Mouse (Mus musculus): ENCODE measurements at regions not wholly inside any gene's neighbourhood (a gene's known extent, or its start where the extent isn't known, plus 50 kb on each side); places are given as distances from the start of the nearest gene placed in this dataset.

DNA sequence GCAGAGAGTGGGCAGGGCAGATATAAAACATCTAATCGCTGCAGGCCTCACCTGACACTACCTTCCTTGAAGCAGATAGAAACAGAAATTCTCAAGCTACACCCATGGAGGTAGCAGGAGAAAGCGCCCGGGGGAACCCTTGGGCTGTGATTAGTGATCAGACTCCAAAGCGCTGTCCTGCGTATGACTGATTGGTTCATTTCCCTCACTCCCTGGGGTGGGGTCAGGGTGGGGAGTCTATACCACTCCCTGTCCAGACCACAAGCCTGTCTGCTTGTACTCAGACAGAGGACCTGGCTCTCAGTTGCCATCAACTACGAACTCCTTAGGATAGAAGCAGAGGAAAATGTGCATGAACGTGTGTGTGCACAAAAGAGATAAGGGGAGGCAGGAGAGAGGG is 77.7 kb downstream of the Gm826 start:
- Histone ChIP-seq H3K4me3 (replicated peaks; ENCODE audit: extremely low read depth, low read depth, low read length) (no peak overlapping the region), H3K4me1 (ENCODE audit: control insufficient read depth, insufficient read depth, low read length) (no peaks in the 10 kb centered on the region)
- DNase-seq: no peak
- 67% methylated on average over 7 of the region's 7 CpGs for WGBS
- TF ChIP-seq CTCF (IDR thresholded peaks at IDR 0.05; ENCODE audit: insufficient read depth, low read length) (no peak), POLR2A (IDR thresholded peaks at IDR 0.05; ENCODE audit: borderline replicate concordance, extremely low read depth, low read depth, low read length) (no peak)

DNA sequence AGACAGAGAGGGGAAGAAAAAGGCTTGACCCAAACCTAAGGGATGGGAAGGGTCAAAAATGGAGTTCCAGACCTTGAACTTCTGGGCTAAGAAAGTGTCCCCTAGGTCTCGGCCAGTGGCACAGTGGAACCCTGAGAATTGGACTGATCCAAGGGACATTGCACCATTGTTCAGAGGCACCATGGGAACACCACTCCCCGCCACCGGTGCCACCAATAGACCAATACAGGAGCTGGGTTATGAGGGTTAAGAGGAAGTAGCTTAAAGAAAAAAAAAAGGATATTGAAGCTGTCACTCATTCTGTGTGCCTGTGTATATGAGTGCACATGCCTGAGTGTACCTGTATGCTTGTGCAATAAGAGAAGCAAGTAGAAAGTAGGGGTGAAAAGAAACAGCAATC is 83.7 kb downstream of the Gm826 start:
- H3K4me1 ChIP-seq (ENCODE audit: control insufficient read depth, insufficient read depth, low read length): no peaks in the 10 kb centered on the region
- no peak for DNase-seq
- TF ChIP-seq POLR2A (IDR thresholded peaks at IDR 0.05; ENCODE audit: borderline replicate concordance, extremely low read depth, low read depth, low read length) (no peak), CTCF (IDR thresholded peaks at IDR 0.05; ENCODE audit: insufficient read depth, low read length) (no peak)
- H3K4me3 ChIP-seq (replicated peaks; ENCODE audit: extremely low read depth, low read depth, low read length): no peak overlapping the region
- 92% methylated on average over 3 of the region's 3 CpGs for WGBS

DNA sequence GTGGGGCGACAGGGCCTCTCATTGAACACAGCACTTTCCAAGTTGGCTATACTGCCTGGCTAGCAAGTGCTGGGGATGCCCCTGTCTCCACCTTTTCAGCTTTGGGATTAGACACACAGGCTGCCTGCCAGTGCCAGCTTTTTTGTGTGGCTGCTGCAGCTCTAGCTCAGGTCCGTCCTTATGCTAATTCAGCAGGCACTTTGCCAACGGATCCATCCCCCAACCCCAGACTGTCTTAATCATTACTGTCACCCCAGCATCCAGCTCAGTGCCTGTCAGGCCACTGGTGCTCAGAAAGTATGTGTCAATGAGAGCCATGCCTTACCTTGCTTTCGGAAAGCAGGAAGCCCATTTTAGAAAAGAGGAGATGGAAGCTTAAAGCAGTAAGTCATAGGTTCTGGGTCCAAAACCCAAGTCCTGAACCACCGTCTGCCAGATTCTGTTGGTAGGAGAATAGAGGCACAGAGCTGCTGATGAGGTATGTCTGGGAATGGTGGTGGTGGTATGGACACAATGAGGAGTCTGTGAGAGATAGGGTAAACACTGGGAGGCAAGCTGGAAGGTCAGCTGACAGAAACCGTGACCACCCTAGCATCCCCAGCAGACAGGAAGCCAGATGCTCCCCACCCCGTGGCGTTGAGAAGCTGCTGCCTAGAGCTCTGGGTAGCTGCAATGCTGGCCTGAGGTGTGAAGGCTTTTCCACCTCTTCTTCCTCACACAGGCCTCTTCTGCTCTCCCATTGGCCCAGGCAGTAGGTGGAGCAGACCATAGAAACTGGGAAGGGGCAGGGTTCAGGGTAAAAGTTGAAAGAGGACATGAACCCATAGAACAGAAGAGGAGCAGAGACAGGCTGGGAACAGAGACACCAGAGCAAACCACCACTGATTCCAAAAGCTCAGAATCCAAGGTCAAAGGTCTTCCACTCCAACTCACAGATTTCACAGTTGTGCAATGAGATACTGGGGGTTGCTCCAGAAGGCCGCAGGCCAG is 84.6 kb downstream of the Gm826 start:
- 57% methylated on average over 9 of the region's 9 CpGs for WGBS
- TF ChIP-seq POLR2A (IDR thresholded peaks at IDR 0.05; ENCODE audit: borderline replicate concordance, extremely low read depth, low read depth, low read length): no peak
- TF ChIP-seq CTCF (IDR thresholded peaks at IDR 0.05; ENCODE audit: insufficient read depth, low read length): no peak
- Histone ChIP-seq H3K4me1 (ENCODE audit: control insufficient read depth, insufficient read depth, low read length) (no peaks in the 10 kb centered on the region), H3K4me3 (replicated peaks; ENCODE audit: extremely low read depth, low read depth, low read length) (no peak overlapping the region)
- no peak for DNase-seq

DNA sequence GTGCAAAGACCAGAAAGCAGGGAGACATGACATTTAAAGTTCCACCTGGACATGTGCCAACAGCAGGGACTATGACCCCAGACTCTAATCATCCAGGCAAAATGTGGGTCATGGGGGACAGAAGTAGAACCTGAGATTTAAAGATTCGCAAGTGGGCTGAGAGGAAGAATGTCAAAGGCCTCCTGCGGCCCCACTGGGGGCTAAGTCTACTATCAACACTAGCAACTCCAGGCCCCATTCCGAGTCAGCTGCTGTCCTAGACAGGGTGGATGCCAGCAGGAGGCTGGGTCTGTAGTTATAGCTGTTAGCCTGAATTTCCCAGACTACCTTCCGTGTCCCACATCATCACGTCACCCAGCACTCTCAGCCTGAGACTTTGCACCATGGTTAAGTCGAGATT is 86.7 kb downstream of the Gm826 start:
- no peak for TF ChIP-seq POLR2A (IDR thresholded peaks at IDR 0.05; ENCODE audit: borderline replicate concordance, extremely low read depth, low read depth, low read length)
- TF ChIP-seq CTCF (IDR thresholded peaks at IDR 0.05; ENCODE audit: insufficient read depth, low read length): no peak
- no peak for DNase-seq
- 88% methylated on average over 6 of the region's 6 CpGs for WGBS
- Histone ChIP-seq H3K4me3 (replicated peaks; ENCODE audit: extremely low read depth, low read depth, low read length) (no peak overlapping the region), H3K4me1 (ENCODE audit: control insufficient read depth, insufficient read depth, low read length) (no peaks in the 10 kb centered on the region)

DNA sequence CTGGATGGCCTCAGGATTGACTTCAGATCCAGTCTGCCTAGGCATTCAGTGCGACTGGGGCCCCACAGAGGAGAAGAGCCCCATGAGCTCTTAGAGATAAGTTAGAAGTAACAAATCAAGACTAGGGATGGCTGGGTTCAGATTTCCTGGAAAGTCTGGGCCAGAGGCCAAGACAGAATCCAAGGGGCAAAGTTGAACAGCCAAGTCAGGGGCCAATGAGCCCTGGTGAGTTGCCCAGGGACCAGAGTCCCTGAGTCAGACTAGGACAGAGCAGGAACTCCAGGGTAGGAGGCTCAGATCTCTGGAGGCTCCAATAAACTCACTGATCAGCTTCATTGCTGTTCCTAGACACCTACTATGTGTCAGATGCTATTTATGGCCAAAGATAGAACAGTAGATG is 87.6 kb downstream of the Gm826 start:
- WGBS: 39% methylated on average over 1 of the region's 1 CpGs
- TF ChIP-seq POLR2A (IDR thresholded peaks at IDR 0.05; ENCODE audit: borderline replicate concordance, extremely low read depth, low read depth, low read length) (no peak), CTCF (IDR thresholded peaks at IDR 0.05; ENCODE audit: insufficient read depth, low read length) (no peak)
- H3K4me1 ChIP-seq (ENCODE audit: control insufficient read depth, insufficient read depth, low read length): no peaks in the 10 kb centered on the region
- H3K4me3 ChIP-seq (replicated peaks; ENCODE audit: extremely low read depth, low read depth, low read length): no peak overlapping the region
- DNase-seq: no peak

DNA sequence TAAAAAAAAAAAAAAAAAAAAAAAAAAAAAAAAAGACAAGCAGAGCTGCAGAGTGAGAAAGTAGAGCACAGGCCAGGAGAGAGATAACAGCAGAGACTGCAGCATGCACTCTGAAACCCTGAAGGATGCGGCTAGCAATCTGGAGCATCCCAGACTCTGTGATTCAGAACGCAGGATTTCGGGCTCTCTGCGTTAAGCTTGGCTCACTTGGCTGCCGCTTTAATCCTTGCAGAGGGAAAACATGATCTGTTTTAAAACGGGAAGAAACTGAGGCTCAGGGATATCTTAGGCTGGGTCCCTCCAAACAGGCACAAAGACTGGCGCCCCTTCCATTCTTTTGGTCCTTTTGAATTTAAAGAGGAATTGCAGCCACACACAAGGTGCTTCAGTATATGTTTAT is 89.1 kb downstream of the Gm826 start:
- 43% methylated on average over 7 of the region's 7 CpGs for WGBS
- TF ChIP-seq CTCF (IDR thresholded peaks at IDR 0.05; ENCODE audit: insufficient read depth, low read length) (no peak), POLR2A (IDR thresholded peaks at IDR 0.05; ENCODE audit: borderline replicate concordance, extremely low read depth, low read depth, low read length) (no peak)
- H3K4me3 ChIP-seq (replicated peaks; ENCODE audit: extremely low read depth, low read depth, low read length): no peak overlapping the region
- H3K4me1 ChIP-seq (ENCODE audit: control insufficient read depth, insufficient read depth, low read length): no peaks in the 10 kb centered on the region
- DNase-seq: no peak

DNA sequence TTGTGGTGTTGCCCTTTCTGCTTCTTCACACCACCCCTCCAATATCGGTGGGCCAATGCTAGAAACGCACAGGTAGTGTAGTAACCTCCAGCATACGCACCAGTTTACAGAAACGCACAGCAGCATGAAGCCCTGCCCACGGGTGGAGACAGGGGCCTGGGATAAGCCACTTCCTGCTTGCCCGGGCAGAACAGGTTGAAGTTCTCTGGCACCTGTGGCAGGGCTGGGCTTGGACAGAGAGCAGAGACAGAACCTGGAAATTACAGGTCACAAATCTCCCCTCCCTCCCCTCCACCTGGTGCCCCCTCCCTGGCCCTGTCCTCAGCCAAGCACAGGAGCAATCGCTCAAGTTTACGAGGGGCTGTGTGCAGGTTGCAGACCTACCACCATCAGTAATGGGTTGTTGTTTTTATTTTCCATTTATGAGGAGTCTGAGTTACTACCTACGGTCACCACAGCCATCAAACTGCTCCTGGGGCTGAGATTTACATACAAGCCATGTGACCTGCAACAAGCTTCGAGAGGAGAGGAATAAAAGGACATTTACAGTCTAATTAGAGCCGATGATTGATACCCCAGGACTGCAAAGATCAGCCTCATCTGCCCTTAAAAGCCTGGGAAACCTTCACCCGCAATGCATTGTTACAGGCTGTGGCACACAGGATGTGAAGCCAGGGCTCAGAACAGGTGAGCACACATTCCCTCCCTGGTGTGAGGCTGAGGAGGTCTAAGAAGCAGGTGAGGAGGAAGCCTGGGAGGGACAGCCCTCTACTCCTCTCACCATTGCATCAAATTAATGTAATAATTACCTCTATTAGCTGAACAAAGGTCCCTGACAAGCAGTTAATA is 93.2 kb downstream of the Gm826 start:
- no peak for DNase-seq
- WGBS: 76% methylated on average over 12 of the region's 12 CpGs
- TF ChIP-seq CTCF (IDR thresholded peaks at IDR 0.05; ENCODE audit: insufficient read depth, low read length) (no peak), POLR2A (IDR thresholded peaks at IDR 0.05; ENCODE audit: borderline replicate concordance, extremely low read depth, low read depth, low read length) (no peak)
- H3K4me3 ChIP-seq (replicated peaks; ENCODE audit: extremely low read depth, low read depth, low read length): no peak overlapping the region
- no peaks in the 10 kb centered on the region for H3K4me1 ChIP-seq (ENCODE audit: control insufficient read depth, insufficient read depth, low read length)

DNA sequence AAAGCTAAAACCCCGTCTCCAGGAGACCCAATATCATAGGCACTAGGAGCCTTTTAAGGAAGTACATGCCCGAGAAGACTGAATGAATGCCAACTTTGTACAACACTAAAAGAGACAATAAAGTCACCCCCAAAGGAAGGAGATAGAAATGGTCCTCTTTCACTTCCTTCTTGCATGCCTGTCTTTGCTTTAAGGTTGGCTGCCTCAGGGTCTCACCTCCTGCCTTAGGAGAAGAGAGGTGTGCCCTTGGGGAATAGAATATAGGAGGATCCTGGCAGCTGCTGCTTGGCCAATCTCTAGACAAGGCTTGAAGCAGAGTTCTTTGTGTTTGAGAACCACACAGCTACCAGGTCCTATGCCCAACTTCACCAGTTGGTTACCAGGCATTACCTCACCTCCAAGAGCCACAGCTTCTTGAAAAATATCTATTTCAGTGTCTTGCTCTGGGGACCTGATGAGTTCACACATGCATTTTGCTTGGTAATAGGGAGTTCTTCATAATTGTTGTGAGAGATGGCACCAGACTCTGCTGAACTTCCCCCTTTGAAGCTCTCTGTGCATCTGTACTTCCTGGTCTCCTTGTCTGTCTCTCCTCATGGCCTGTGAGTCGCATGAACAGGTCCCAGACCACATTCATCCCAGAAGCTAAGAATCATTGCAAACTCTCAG is 96.4 kb downstream of the Gm826 start:
- 60% methylated on average over 3 of the region's 3 CpGs for WGBS
- no peak for TF ChIP-seq POLR2A (IDR thresholded peaks at IDR 0.05; ENCODE audit: borderline replicate concordance, extremely low read depth, low read depth, low read length)
- no peak for TF ChIP-seq CTCF (IDR thresholded peaks at IDR 0.05; ENCODE audit: insufficient read depth, low read length)
- no peak for DNase-seq
- no peaks in the 10 kb centered on the region for H3K4me1 ChIP-seq (ENCODE audit: control insufficient read depth, insufficient read depth, low read length)
- no peak overlapping the region for H3K4me3 ChIP-seq (replicated peaks; ENCODE audit: extremely low read depth, low read depth, low read length)

DNA sequence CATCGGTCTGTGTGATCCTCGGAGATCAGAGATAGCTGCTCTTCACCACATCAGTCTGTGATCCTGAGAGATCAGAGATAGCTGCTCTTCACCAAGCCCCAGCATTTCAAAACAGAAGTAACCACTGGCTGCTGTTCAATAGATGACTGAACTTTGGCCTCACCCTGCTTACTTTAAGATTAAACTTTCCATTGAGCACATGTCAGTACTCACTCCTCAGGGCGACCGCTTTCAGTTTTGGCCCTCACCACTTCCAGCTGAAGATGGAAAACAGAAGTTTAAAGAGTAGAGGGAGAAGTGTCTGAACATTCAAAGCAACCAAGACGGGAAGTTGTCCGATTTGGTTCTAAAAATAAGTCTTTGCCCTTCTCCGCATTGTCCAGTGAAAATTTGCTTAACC is 97.2 kb downstream of the Gm826 start:
- no peak for TF ChIP-seq POLR2A (IDR thresholded peaks at IDR 0.05; ENCODE audit: borderline replicate concordance, extremely low read depth, low read depth, low read length)
- no peak for TF ChIP-seq CTCF (IDR thresholded peaks at IDR 0.05; ENCODE audit: insufficient read depth, low read length)

More for the DNA sequence above, 97.2 kb downstream of the Gm826 start:
- no peak for DNase-seq
- Histone ChIP-seq H3K4me3 (replicated peaks; ENCODE audit: extremely low read depth, low read depth, low read length) (no peak overlapping the region), H3K4me1 (ENCODE audit: control insufficient read depth, insufficient read depth, low read length) (no peaks in the 10 kb centered on the region)
- 53% methylated on average over 7 of the region's 7 CpGs for WGBS

All from lung, adult 2 months (tissue).